In genomic region chrX:8115275-8115674, GRCm38 (mm10) we compare ENCODE assay signal across 21 mouse cellular contexts. TPM values are rescaled to one million over a fixed set of nuclear protein-coding genes. Genes with fewer than 3 reads are reported as not detected.
DNase-seq lines count a peak whose midpoint lies in the region; ATAC-seq and TF ChIP-seq lines count a peak whose summit lies in the region.
"Had no signal": no experiment of that assay in that cellular context is flagged by ENCODE, and none has a peak within 500 bp of the region (broad histone marks: within the 10 kb centered on the region; RNA-seq: fewer than 3 reads in every experiment).

No protein-coding gene starts in this region.

- no peaks in the 10 kb centered on the region for H3K4me1 ChIP-seq in liver, postnatal 0 days (ENCODE audit: insufficient read depth)
- no peaks in the 10 kb centered on the region for H3K4me1 ChIP-seq in liver, embryonic 11.5 days (replicated peaks; ENCODE audit: control insufficient read depth, insufficient read depth, low read length)
- H3K4me1 ChIP-seq in hindbrain, embryonic 11.5 days (replicated peaks; ENCODE audit: control insufficient read depth, insufficient read depth, low read length), result no peaks in the 10 kb centered on the region
- H3K4me1 ChIP-seq: embryonic facial prominence, embryonic 12.5 days; heart, embryonic 15.5 days; hindbrain, embryonic 13.5 days; intestine, embryonic 15.5 days; limb, embryonic 12.5 days; midbrain, embryonic 13.5 days; stomach, embryonic 15.5 days had no signal

- no peak overlapping the region for H3K4me3 ChIP-seq in gastrocnemius, adult 2 months
- H3K4me3 ChIP-seq in liver, postnatal 0 days (ENCODE audit: low read depth, low read length), result no peak overlapping the region
- no peak overlapping the region for H3K4me3 ChIP-seq in liver, embryonic 11.5 days (ENCODE audit: low read depth, low read length)
- no peak overlapping the region for H3K4me3 ChIP-seq in hindbrain, embryonic 11.5 days (ENCODE audit: low read depth, low read length)
- H3K4me3 ChIP-seq: embryonic facial prominence, embryonic 12.5 days; heart, embryonic 15.5 days; hindbrain, embryonic 13.5 days; intestine, embryonic 15.5 days; limb, embryonic 12.5 days; midbrain, embryonic 13.5 days; stomach, embryonic 15.5 days had no signal

- WGBS in liver, postnatal 0 days (ENCODE audit: insufficient replicate concordance), result 57% methylated on average over 4 of the region's 4 CpGs
- WGBS in liver, embryonic 11.5 days, result 66% methylated on average over 4 of the region's 4 CpGs
- WGBS in hindbrain, embryonic 11.5 days, result 73% methylated on average over 4 of the region's 4 CpGs

- no peak overlapping the region for H3K27ac ChIP-seq in gastrocnemius, adult 2 months
- no peak overlapping the region for H3K27ac ChIP-seq in liver, postnatal 0 days (ENCODE audit: low read depth)
- H3K27ac ChIP-seq in liver, embryonic 11.5 days (ENCODE audit: low read depth, low read length), result no peak overlapping the region
- no peak overlapping the region for H3K27ac ChIP-seq in hindbrain, embryonic 11.5 days (ENCODE audit: low read depth, low read length)
- H3K27ac ChIP-seq: embryonic facial prominence, embryonic 12.5 days; heart, embryonic 15.5 days; hindbrain, embryonic 13.5 days; intestine, embryonic 15.5 days; limb, embryonic 12.5 days; macrophage; midbrain, embryonic 13.5 days; stomach, embryonic 15.5 days had no signal

- peak; percentile 28; the same call in 1 of the 2 replicates for TF ChIP-seq CTCF in gastrocnemius, adult 2 months (IDR thresholded peaks at IDR 0.05)
- TF ChIP-seq CTCF in liver, postnatal 0 days (IDR thresholded peaks at IDR 0.05; ENCODE audit: low read depth), result peak; percentile 48

- no peaks in the 10 kb centered on the region for H3K9me3 ChIP-seq in liver, postnatal 0 days (ENCODE audit: low read length)
- H3K9me3 ChIP-seq in liver, embryonic 11.5 days (ENCODE audit: control insufficient read depth, low read length), result no peaks in the 10 kb centered on the region
- H3K9me3 ChIP-seq in hindbrain, embryonic 11.5 days (ENCODE audit: control insufficient read depth, low read length), result no peaks in the 10 kb centered on the region
- H3K9me3 ChIP-seq: embryonic facial prominence, embryonic 12.5 days; heart, embryonic 15.5 days; hindbrain, embryonic 13.5 days; intestine, embryonic 15.5 days; limb, embryonic 12.5 days; stomach, embryonic 15.5 days had no signal

- no peak for DNase-seq in gastrocnemius, adult 2 months
- no peak for DNase-seq in gastrocnemius, adult 18-20 months (ENCODE audit: low spot score)
- no peak for DNase-seq in liver, postnatal 0 days
- DNase-seq in liver, embryonic 11.5 days (ENCODE audit: low spot score), result no peak
- peak; percentile 8 for DNase-seq in NIH3T3 (ENCODE audit: low read depth)
- DNase-seq in splenic B cell, adult 2 months (ENCODE audit: low read depth, low spot score), result peak; percentile 44
- DNase-seq in embryo, embryonic 10.5 days (ENCODE audit: low spot score), result no peak
- DNase-seq in hindbrain, embryonic 11.5 days (ENCODE audit: low spot score), result no peak
- DNase-seq: adrenal gland, postnatal 10 days; cerebellum, adult 11-12 months; kidney, postnatal 10 days; spleen, adult 18-20 months had no signal

- no peak overlapping the region for H3K4me2 ChIP-seq in liver, postnatal 0 days (ENCODE audit: low read depth, low read length)
- no peak overlapping the region for H3K4me2 ChIP-seq in liver, embryonic 11.5 days
- H3K4me2 ChIP-seq in hindbrain, embryonic 11.5 days (replicated peaks; ENCODE audit: low read depth, low read length), result no peak overlapping the region
- H3K4me2 ChIP-seq: embryonic facial prominence, embryonic 12.5 days; heart, embryonic 15.5 days; hindbrain, embryonic 13.5 days; intestine, embryonic 15.5 days; limb, embryonic 12.5 days; midbrain, embryonic 13.5 days; stomach, embryonic 15.5 days had no signal

- no peak for ATAC-seq in liver, postnatal 0 days
- no peak for ATAC-seq in liver, embryonic 11.5 days (replicated peaks; ENCODE audit: low FRiP score)
- ATAC-seq in hindbrain, embryonic 11.5 days (ENCODE audit: low FRiP score), result no peak
- ATAC-seq: forebrain, embryonic 16.5 days; intestine, embryonic 15.5 days; midbrain, embryonic 13.5 days had no signal

- H3K27me3 ChIP-seq in liver, postnatal 0 days (ENCODE audit: insufficient read depth, low read length), result no peaks in the 10 kb centered on the region
- no peaks in the 10 kb centered on the region for H3K27me3 ChIP-seq in liver, embryonic 11.5 days (replicated peaks; ENCODE audit: control insufficient read depth, insufficient read depth, low read length)
- H3K27me3 ChIP-seq in splenic B cell, adult 2 months (ENCODE audit: control insufficient read depth, insufficient read depth, low read length, poor library complexity, severe bottlenecking), result no peaks in the 10 kb centered on the region
- no peaks in the 10 kb centered on the region for H3K27me3 ChIP-seq in hindbrain, embryonic 11.5 days (ENCODE audit: control insufficient read depth, insufficient read depth, low read length)
- H3K27me3 ChIP-seq: embryonic facial prominence, embryonic 12.5 days; heart, embryonic 15.5 days; hindbrain, embryonic 13.5 days; intestine, embryonic 15.5 days; limb, embryonic 12.5 days; midbrain, embryonic 13.5 days; stomach, embryonic 15.5 days had no signal

- no peak overlapping the region for H3K9ac ChIP-seq in liver, postnatal 0 days (replicated peaks)
- H3K9ac ChIP-seq in liver, embryonic 11.5 days (ENCODE audit: low read depth, low read length), result no peak overlapping the region
- no peak overlapping the region for H3K9ac ChIP-seq in hindbrain, embryonic 11.5 days (ENCODE audit: low read depth, low read length)
- H3K9ac ChIP-seq: embryonic facial prominence, embryonic 12.5 days; heart, embryonic 15.5 days; hindbrain, embryonic 13.5 days; intestine, embryonic 15.5 days; limb, embryonic 12.5 days; midbrain, embryonic 13.5 days; stomach, embryonic 15.5 days had no signal

- H3K36me3 ChIP-seq in liver, postnatal 0 days (replicated peaks; ENCODE audit: insufficient read depth, low read length), result no peaks in the 10 kb centered on the region
- no peaks in the 10 kb centered on the region for H3K36me3 ChIP-seq in liver, embryonic 11.5 days (ENCODE audit: control insufficient read depth, insufficient read depth, low read length)
- H3K36me3 ChIP-seq in splenic B cell, adult 2 months (ENCODE audit: control insufficient read depth, insufficient read depth, low read length, poor library complexity, severe bottlenecking), result no peaks in the 10 kb centered on the region
- no peaks in the 10 kb centered on the region for H3K36me3 ChIP-seq in hindbrain, embryonic 11.5 days (ENCODE audit: control insufficient read depth, insufficient read depth, low read length)
- H3K36me3 ChIP-seq: embryonic facial prominence, embryonic 12.5 days; heart, embryonic 15.5 days; intestine, embryonic 15.5 days; stomach, embryonic 15.5 days had no signal

- TF ChIP-seq EP300 in liver, postnatal 0 days (IDR thresholded peaks at IDR 0.05; ENCODE audit: low read depth), result no peak

- intact Hi-C loops in gastrocnemius, adult 2 months (cut with DNase I), result no loop called here

RNA-seq across cellular contexts. Expression of gene Wdr13, which starts 17.4 kb away (rescaled TPM):
- 1 to 10 TPM; 9.1 to 9.4 TPM for total RNA-seq in gastrocnemius, adult 2 months (2021)
- 10 to 100 TPM in 1 of 2 experiments, 1 to 10 TPM in 1; 8.7 to 10.1 TPM for total RNA-seq in gastrocnemius, adult 18-20 months (2021)
- polyA plus RNA-seq in liver, postnatal 0 days (2015; fragmentation: Nextera tagmentation; extraction: Ambion mirVana), result 4.6 and 5.6 TPM in 2 replicates
- polyA plus RNA-seq in liver, embryonic 11.5 days (2014; fragmentation: Nextera tagmentation; extraction: Ambion mirVana), result 15.9 and 17.7 TPM in 2 replicates
- polyA plus RNA-seq in hindbrain, embryonic 11.5 days (2014; fragmentation: Nextera tagmentation; extraction: Ambion mirVana), result 25.6 and 30.8 TPM in 2 replicates

RNA-seq across cellular contexts. Expression of gene Was, which starts 25.0 kb away (rescaled TPM):
- under 1 TPM; 0.36 to 0.70 TPM for total RNA-seq in gastrocnemius, adult 2 months (2021)
- total RNA-seq in gastrocnemius, adult 18-20 months (2021), result under 1 TPM; 0.21 to 0.52 TPM
- polyA plus RNA-seq in liver, postnatal 0 days (2015; fragmentation: Nextera tagmentation; extraction: Ambion mirVana), result 2.4 and 2.9 TPM in 2 replicates
- polyA plus RNA-seq in liver, embryonic 11.5 days (2014; fragmentation: Nextera tagmentation; extraction: Ambion mirVana), result 6.5 and 6.7 TPM in 2 replicates
- polyA plus RNA-seq in hindbrain, embryonic 11.5 days (2014; fragmentation: Nextera tagmentation; extraction: Ambion mirVana), result 0.49 and 0.91 TPM in 2 replicates
- polyA plus RNA-seq: forebrain, embryonic 16.5 days had no signal

RNA-seq across cellular contexts. Expression of gene Rbm3, which starts 30.4 kb away (rescaled TPM):
- total RNA-seq in gastrocnemius, adult 2 months (2021), result 10 to 100 TPM; 33.9 to 82.1 TPM
- total RNA-seq in gastrocnemius, adult 18-20 months (2021), result 10 to 100 TPM; 48.0 to 90.4 TPM
- polyA plus RNA-seq in liver, postnatal 0 days (2015; fragmentation: Nextera tagmentation; extraction: Ambion mirVana), result 413 and 415 TPM in 2 replicates
- 469 and 471 TPM in 2 replicates for polyA plus RNA-seq in liver, embryonic 11.5 days (2014; fragmentation: Nextera tagmentation; extraction: Ambion mirVana)
- 450 and 452 TPM in 2 replicates for polyA plus RNA-seq in hindbrain, embryonic 11.5 days (2014; fragmentation: Nextera tagmentation; extraction: Ambion mirVana)

RNA-seq across cellular contexts. Expression of gene Suv39h1, which starts 40.7 kb away (rescaled TPM):
- 1 to 10 TPM; 4.3 to 5.0 TPM for total RNA-seq in gastrocnemius, adult 2 months (2021)
- total RNA-seq in gastrocnemius, adult 18-20 months (2021), result 1 to 10 TPM; 4.5 TPM
- 13.9 and 15.8 TPM in 2 replicates for polyA plus RNA-seq in liver, postnatal 0 days (2015; fragmentation: Nextera tagmentation; extraction: Ambion mirVana)
- polyA plus RNA-seq in liver, embryonic 11.5 days (2014; fragmentation: Nextera tagmentation; extraction: Ambion mirVana), result 81.5 and 83.6 TPM in 2 replicates
- polyA plus RNA-seq in hindbrain, embryonic 11.5 days (2014; fragmentation: Nextera tagmentation; extraction: Ambion mirVana), result 59.8 and 68.7 TPM in 2 replicates

Comparison
In these comparisons a context has a peak if more than half of its experiments do, and no peak if none do; other contexts are left out.
1. DNase-seq: peak in NIH3T3 (single experiment) and splenic B cell, adult 2 months (single experiment); none in gastrocnemius, adult 2 months (single experiment), gastrocnemius, adult 18-20 months (single experiment), liver, postnatal 0 days (single experiment), liver, embryonic 11.5 days (single experiment), embryo, embryonic 10.5 days (single experiment) and hindbrain, embryonic 11.5 days (single experiment).